Mouse (Mus musculus): Measurements from ENCODE around the gene Cldn20.

The Cldn20 gene

DNA sequence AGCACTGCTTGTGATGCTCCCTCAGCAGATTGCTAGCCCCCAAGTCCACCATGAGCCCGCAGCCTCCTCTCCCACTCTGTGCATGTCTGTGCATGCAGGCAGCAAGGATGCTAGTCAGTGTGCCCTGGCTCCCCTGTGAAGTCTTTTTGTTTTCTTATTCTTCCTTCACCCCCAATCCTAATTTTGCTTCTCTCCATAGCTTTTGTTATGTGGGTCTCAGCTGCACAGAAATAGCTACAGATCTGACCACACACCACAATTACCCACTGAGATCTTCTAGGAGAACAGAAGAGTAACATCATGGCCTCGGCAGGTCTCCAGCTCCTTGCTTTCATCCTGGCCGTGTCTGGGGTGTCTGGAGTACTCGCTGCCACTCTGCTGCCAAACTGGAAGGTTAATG is at the start of gene Cldn20:
Cldn20 (plus strand) TSS at position 301 of the 400 bp plus-strand sequence.
- DNase-seq (ENCODE audit: low read depth) = no peak

DNA sequence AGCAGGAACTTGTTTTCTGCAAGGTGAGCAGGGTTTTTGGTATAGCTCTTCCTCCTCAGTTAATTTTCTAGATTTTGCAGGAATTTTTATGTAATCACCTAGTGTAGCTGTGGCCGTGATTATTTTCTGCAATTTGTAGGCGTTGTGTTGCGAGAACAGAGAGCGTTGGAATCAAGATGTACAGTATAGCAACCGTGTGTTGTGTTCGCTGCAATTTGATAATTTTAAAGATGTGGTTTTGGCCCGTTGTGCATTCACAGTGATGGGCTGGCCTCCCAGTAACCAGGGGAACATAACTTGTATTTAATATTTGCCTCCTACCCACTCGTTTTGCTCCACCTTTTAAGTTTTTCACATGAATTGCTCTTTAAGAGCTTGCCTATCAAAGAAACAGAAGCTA is 49.3 kb upstream of the Cldn20 start:
- DNase-seq (ENCODE audit: low read depth) = no peak

DNA sequence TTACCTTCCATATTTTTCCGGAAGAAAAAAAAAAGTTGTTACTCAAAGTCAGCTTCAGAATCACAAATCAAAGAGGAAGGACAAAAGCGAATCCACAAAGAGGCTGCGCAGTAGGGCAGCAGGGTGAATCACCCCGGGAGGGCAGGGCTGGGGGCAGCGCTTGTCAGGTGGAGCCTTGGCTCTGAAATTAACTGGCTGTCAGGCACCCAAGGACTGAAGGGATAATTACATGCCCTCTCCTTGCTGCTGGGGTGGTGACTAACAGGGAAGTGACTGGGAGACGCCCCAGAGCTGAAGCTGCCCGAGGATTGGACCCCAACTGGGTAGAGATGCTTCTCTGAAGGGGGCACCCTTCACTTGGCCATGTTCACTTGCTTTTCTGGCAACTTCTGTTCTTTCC is 46.5 kb upstream of the Cldn20 start:
- no peak for DNase-seq (ENCODE audit: low read depth)

DNA sequence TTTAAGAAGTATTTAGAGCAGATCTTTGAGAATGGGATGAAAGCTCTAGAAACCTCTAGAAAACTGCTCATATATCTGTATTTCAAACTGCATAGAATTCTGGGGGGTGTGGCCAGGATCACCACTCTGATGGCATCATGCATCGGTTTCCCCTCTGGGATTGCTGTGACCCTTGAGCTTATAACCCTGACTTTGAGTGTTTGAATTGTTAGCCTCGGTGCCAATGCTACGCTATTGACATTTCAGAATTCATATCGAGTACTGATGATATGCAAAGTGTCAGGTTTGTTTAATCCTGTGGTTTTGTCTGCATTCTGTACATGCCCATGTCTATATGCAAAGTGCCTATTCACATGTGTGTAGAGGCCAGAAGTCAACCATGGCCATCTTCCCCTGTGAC is 45.1 kb upstream of the Cldn20 start:
- no peak for DNase-seq (ENCODE audit: low read depth)

DNA sequence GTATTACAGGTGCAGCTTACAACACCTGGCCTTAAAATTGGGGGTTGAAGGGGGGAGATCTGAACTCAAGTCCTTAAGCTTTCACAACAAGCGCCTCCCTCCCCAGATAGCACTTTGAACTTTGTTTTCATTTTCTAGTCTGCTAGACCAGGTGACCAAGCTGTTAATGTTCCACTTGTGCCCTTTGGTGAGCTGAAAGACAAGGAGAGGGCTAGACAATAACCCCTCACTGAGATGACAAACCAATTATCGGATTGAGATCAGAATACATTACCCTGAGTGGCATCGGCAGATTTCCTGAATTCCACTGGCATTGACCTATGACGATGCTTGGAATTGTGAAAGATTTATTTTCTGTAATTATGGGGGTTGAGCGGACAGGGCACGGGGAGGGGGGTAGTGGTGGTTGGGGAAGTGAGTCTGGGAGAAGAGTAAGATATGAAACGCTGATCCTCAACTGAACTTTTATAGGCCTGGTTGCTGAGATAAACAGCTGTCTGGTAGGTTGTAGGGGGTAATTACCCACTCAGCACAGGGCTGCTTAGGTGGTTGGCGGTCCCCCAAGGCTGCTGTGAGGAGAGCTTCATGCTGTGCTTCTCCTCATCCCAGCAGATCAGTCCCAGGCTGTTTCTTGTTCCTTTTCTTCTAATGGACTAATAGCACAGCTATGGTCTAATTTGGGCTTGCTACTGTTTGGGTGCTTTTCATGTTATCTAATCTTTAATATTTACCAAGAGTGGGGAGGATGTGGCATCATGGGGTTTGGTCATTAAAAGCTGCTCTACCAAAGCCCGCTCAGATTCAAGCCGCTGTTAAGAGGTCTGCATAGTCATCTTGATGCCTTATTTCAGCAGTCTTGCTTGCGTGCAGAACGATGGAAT is 44.4 kb upstream of the Cldn20 start:
- DNase-seq (ENCODE audit: low read depth) = peak; percentile 35

DNA sequence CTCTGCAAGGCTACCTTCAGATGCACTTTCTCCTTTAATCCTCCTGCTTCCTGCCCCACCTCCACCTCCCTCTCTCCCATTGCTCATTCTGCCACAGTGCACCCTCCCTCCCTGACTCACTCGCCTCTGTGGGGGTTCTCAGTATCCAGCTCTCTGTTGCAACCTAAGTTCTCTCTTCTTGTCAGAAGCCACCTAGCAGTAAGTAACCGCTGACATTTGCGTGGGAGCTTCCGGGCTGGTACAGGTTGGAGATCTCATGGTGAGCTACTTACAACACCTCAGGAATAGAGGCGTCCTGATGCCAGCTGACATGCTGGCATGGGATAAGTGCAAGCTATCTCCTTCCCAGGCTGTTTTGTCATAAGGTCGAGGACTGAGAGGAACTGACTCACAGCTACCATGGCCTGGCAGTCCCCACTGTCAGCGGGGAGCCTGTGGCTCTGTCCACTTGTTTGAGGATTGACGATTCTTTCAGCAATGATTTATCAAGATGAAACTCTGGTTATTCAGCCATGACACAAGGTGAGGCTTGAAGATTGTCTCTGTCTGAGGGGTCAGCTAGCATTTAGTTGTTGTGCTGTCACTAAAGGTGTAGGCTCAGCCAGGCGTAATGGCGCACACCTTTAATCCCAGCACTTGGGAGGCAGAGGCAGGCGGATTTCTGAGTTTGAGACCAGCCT is 42.0 kb upstream of the Cldn20 start:
- peak; percentile 76 for DNase-seq (ENCODE audit: low read depth)

DNA sequence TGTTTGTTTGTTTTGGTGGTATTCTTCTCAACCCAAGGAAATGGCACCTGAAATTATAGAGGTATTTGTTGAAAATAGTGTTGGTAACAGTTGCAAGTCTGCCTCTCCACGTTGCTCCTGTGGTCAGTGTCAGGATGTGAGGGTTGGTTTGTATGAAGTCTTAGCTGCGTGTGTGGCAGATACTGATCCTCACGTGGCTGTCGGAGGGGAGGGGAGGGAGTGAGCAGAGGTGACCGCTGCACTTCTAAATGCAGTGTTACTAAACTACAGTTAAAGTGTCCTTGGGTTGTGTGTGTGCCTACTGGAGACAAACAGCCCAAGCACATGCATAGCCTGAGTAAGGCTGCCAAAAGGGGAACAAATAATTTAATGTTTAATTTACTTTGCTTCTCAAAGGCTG is 41.3 kb upstream of the Cldn20 start:
- DNase-seq (ENCODE audit: low read depth) = peak; percentile 88

DNA sequence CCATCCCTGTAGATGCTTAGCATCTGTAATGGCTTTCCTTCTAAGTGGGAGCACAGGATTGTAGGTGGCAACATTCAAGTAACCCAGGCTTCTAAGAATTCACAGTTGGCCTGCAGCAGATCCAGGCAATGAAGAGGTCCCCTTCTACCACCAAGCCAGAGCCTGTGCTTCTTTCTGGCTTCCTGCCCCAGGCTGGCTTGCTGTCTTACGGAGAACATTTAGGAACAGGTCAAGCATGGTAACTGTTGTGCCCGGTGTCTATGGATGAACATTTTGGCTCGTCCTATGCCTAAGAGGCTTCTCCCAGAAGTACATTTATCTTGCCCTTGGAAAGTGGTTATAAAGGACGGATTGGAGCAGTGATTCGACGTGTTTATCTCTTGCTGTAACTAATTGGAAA is 40.7 kb upstream of the Cldn20 start:
- DNase-seq (ENCODE audit: low read depth) = no peak

DNA sequence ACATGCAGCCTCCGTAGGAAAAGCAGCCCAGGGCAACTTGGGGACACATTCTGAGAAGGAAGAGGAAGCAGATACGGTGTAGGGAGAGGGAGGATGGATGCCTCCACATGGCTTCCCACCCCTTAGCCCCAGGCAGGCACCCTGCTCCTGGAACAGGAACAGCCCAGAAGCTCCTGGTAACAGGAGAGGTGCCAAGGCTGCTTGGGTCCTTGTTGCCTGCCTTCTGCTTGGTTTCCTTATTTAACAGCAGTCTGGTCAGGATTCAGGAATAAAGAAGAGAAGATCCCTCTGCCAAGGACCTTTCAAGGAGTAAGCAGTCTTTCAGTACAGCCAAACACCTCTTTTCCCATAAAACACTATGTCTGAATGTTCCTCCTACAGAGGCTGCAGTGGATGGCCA is 36.8 kb upstream of the Cldn20 start:
- no peak for DNase-seq (ENCODE audit: low read depth)

DNA sequence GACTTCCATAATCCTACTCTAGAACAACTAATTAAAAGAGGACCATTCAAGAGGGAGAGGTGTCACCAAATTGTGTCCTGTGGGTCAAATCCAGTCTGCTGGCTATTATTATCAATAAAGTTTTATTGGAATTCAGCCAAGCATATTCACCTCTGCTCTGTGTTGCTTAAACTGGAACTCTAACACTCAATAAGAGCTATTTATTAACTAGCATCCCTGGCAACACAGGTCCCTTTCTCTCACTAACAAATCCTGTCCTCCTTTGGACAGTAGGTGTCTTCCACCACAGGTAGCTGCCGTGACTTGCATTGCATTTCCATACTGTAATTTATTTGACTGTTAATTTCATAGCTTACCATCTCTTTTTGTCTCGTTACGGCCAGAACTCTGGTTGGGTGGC is 36.3 kb upstream of the Cldn20 start:
- DNase-seq (ENCODE audit: low read depth) = no peak

DNA sequence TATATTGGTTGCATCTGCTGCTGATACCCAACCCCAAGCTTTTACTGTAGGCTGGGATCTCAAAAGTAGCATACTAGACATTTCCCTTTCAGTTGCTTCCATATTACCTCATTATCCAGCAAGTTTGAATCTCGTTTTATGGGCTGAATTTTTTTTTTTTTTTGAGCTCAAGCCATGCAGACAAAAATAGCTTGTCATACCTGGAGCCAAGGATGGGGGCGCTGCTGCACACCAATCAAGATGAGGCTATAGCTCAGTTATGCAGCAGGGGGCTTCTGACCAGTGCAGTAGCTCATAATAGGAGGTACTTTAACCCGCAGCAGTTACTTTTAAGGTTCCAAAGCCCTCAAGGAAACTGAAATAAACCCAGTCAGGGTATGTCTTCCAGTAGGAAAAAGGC is 34.3 kb upstream of the Cldn20 start:
- DNase-seq (ENCODE audit: low read depth) = peak; percentile 70

DNA sequence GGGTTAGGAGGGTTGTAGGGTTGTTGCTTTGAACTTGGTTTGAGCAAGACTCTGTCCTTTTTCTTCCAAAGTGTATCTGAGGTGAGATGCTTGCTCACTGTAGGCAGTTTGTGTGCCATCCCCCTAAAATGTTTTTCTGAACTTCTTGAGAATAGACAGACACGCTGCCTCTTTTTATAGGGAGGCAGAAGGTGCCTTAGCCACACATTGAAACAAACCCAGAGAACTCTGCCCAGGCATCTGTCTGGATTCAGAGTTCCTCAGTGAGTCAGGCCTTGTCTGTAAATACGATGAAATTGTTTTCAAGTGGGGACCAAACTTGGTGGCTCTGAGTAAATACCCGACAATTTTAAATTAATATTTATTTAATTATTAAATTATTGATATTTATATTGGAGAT is 33.8 kb upstream of the Cldn20 start:
- no peak for DNase-seq (ENCODE audit: low read depth)

DNA sequence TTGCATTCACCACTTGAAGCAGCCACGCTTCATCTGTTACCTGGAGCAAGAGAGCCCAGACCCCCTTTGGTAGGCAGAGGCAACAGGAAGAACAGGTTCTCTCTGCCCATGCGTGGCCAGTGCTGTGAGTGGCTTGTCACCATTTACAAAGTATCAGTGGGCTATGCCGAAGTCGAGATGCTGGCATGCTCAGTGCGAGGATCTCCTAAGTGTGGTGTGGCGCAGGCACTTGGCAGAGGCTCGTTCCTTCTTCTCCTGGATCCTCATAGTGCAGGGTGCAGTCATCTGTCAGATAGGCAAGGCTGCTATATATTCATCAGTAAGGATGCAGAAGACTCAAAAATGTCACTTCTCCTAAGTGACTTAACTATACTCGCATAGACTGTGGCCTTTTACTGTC is 32.9 kb upstream of the Cldn20 start:
- no peak for DNase-seq (ENCODE audit: low read depth)

DNA sequence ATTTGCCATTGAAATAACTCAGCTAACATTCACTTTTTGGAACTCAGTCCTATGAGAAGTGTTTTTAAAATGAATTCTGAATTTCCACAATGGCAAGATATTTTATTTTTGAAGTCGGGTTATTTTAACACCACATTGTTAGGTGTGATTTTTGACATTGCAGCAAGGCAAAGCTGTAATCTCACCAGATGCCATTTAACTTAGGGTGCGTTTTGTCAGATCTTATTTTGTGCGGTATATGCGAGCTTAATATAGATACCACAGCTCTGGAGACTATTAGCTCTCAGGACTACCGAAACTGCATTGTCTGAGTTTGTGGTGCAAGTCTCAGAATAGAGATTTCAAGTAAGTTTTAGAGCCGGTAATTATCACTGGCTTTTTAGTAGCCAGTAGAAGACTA is 32.3 kb upstream of the Cldn20 start:
- no peak for DNase-seq (ENCODE audit: low read depth)

DNA sequence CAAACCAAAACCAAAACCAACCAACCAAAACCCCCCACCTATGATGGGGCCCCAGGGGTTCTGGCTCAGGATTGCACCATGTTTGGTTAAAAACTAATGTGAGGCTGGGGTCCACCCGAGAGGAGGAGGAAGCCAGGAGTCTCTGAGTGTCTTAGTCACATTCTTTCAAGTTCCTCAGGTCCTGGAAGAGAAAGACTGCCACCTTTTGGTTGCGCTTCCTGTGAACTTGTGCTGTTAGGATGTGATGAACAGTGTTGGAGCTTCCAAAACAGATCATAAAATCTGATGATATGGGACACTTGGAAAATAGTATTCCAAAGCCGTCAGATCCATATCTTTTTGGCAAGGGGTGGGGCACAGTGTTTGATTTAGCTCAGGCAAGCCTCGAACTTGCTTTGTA is 31.4 kb upstream of the Cldn20 start:
- peak; percentile 53 for DNase-seq (ENCODE audit: low read depth)

DNA sequence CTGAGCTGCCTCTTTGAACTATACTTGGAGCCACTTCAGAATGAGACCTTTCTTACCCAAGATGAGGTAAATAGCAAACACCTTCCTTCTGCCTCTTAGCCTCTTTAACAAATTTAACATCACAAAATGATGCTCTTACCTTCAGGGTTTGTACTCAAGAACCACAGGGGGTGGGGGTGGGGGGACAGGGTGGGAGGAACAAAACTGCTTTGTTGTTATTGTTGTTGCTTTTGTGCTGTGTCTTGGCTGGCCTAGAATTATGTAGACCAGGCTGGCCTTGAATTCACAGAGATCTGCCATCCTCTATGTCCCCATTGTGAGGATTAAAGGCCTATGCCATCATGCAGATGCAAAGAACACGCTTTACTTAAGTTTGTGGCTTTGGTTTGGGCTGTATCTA is 26.6 kb upstream of the Cldn20 start:
- no peak for DNase-seq (ENCODE audit: low read depth)

DNA sequence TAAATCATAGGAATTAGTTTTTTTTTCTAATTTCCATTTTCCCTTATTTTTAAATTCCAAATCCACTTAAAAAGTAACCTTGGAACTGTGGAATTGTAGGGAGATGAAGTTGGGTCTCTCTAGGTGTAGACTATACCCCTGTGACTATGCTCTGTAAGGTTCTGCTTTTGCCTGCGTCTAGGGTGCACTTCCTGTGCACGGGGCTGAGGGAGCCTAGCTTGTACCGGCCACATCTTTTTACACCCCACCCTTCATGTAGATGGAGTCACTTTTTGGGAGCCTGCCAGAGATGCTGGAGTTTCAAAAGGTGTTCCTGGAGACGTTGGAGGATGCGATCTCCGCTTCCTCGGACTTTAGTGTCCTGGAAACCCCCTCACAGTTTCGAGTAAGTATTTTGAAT is 25.8 kb upstream of the Cldn20 start:
- DNase-seq (ENCODE audit: low read depth) = no peak

DNA sequence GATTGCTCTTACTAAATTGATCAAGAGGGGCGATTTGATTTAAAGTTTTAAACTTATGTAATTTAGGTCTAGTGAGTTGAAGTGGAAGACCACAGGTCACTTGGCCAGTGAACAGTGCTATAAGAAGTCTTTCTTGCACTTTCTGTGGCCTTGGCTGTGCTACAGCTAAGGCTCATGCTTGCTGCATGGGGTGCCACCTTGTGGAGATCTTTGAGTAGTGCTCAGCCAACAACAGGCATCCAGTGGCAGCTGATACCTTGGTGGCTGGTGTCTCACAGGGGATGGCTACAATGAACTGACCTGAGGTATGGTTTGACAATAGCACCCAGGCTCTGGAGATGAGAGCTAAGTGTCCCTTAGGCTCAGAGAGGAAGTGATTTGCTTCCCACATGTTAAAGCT is 22.5 kb upstream of the Cldn20 start:
- peak; percentile 78 for DNase-seq (ENCODE audit: low read depth)

DNA sequence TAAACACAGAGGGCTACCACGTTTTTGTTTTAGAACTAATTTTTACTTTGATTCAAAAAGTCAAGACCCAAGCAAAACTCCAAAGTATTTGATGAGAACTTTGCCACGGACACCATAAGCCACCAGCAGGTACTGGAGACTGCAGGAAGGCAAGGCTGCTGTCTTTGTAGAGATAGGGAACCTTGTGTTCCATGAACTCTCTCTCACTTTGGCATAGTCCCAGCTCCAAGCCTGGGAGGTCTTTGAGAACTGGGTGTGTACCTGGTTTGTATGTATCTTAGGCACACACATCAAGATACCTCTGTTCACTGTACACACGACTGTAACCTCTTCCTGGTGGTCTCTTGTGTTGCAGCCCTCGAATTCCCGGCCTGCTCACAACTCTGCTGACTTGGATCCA is 18.0 kb upstream of the Cldn20 start:
- no peak for DNase-seq (ENCODE audit: low read depth)

DNA sequence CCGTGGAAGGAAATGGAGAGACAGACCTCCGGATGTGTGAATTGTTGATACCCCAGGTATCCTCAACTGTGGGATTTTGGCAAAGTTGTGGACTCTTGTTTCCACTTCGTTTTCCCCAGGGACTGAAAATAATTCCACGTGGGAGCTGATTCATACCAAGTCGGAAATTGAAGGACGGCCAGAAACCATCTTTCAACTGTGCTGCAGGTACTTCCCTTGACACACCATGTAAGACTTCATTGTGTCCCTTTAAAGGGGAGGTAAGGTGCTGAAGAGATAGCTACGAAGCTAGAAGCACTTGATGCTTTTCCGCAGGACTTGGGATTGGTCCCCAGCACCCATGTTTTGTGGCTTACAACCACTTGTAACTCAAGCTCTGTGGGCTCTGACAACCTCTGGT is 16.5 kb upstream of the Cldn20 start:
- no peak for DNase-seq (ENCODE audit: low read depth)

DNA sequence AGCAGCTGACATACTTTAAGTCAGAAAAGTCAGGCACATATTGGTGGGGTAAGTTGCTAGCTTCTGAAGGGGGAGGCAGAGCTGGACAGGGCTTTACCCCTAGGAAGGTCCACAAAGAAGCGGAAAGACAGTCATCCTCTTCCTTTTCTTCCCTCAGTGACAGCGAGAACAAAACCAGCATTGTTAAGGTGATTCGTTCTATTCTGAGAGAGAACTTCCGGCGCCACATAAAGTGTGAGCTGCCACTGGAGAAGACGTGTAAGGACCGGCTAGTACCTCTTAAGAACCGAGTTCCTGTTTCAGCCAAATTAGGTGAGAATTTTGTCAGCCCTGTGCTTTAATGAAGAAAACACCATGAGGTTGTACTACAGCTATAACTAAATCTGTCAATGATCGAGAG is 15.9 kb upstream of the Cldn20 start:
- DNase-seq (ENCODE audit: low read depth) = no peak

DNA sequence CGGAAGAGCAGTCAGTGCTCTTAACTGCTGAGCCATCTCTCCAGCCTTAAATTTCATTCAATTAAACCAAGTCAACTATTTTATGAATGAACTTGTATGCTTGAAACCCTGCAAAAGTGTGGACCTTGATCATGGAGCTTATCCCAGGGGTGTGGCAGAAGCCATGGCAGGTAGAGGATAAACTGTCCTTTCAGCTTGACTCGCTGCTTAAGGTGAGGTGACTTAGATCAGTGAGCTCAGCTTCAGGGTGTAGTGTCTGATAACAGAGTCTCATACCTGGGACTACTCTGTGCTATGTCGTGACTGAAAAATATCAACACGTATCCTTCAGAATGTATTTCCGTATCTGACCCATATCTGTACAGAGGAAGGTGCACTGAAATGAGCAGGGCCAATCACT is 12.0 kb upstream of the Cldn20 start:
- DNase-seq (ENCODE audit: low read depth) = no peak

DNA sequence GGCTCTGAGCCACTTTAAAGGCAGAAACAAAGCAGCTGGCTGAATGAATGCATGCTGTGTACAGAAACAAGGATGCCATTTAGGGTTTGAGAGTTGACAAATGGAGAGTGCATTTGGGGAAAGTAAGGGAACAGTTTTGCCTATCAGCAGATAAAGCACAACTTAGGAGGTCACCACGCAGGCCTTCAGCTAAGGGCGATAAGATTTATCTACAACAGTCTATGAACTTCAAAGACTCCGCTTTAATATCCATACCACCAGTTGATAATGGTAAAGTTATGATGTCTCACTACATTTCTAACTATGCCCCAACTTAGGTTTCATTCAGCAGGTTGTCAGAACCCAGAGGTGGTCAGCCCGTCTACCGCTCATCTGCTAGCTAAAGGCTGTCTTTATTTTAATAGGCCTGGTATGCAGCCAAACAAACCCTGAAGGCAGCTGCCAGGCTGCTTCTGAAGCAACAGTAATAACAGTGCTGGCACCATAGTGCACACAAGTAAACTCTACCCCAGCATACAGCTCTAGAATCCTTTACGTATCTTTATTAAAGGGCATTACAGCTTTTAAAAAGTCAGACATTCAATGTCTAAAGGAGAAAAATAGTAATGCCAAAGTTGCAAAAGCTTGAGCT is 4.4 kb upstream of the Cldn20 start:
- DNase-seq (ENCODE audit: low read depth) = no peak

All from 416B (cell line).